In genomic region chr10:19580660-19581059, GRCm38 (mm10) we compare ENCODE assay signal across 26 mouse cellular contexts. TPM values are rescaled to one million over a fixed set of nuclear protein-coding genes. Genes with fewer than 3 reads are reported as not detected.
"Had no signal": no experiment of that assay in that cellular context is flagged by ENCODE, and none has a peak within 500 bp of the region (broad histone marks: within the 10 kb centered on the region; RNA-seq: fewer than 3 reads in every experiment).

No protein-coding gene starts in this region.

- H3K4me2 ChIP-seq: lung, embryonic 15.5 days; midbrain, embryonic 12.5 days; neural tube, embryonic 13.5 days; neural tube, embryonic 15.5 days; stomach, embryonic 15.5 days had no signal

- H3K4me3 ChIP-seq: lung, embryonic 15.5 days; midbrain, embryonic 10.5 days; midbrain, embryonic 12.5 days; myocyte; neural tube, embryonic 13.5 days; neural tube, embryonic 15.5 days; stomach, embryonic 15.5 days had no signal

- H3K9me3 ChIP-seq: lung, embryonic 15.5 days; midbrain, embryonic 10.5 days; midbrain, embryonic 12.5 days; neural tube, embryonic 13.5 days; neural tube, embryonic 15.5 days; stomach, embryonic 15.5 days had no signal

- H3K4me1 ChIP-seq: midbrain, embryonic 10.5 days; midbrain, embryonic 12.5 days; neural tube, embryonic 13.5 days; neural tube, embryonic 15.5 days; stomach, embryonic 15.5 days had no signal

- DNase-seq: liver, postnatal 0 days; lung, adult 2 months; lung, postnatal 14 days; lung, postnatal 4 days; midbrain, embryonic 14.5 days; retina, postnatal 1 day; right cerebral cortex, adult 18-20 months; right cerebral cortex, postnatal 25 days; right cerebral cortex, postnatal 4 days; spleen, adult 18-20 months; thymus, adult 2 months; thymus, postnatal 25 days; thymus, postnatal 4 days had no signal

- ATAC-seq: liver, postnatal 0 days; lung, postnatal 0 days; midbrain, embryonic 16.5 days had no signal

- H3K9ac ChIP-seq: liver, postnatal 0 days; lung, embryonic 15.5 days; midbrain, embryonic 12.5 days; neural tube, embryonic 13.5 days; neural tube, embryonic 15.5 days; stomach, embryonic 15.5 days had no signal

- H3K27ac ChIP-seq: lung, embryonic 15.5 days; midbrain, embryonic 10.5 days; midbrain, embryonic 12.5 days; neural tube, embryonic 13.5 days; neural tube, embryonic 15.5 days; stomach, embryonic 15.5 days; stomach, postnatal 0 days had no signal

- H3K27me3 ChIP-seq: lung, embryonic 15.5 days; midbrain, embryonic 12.5 days; neural tube, embryonic 13.5 days; neural tube, embryonic 15.5 days; stomach, embryonic 15.5 days had no signal

- H3K36me3 ChIP-seq: lung, embryonic 15.5 days; midbrain, embryonic 10.5 days; midbrain, embryonic 12.5 days; neural tube, embryonic 13.5 days; neural tube, embryonic 15.5 days; stomach, embryonic 15.5 days had no signal

RNA-seq across cellular contexts. Expression of gene Il22ra2, which starts 41.1 kb away (rescaled TPM):
- polyA plus RNA-seq: midbrain, embryonic 10.5 days; midbrain, embryonic 12.5 days; midbrain, embryonic 14.5 days; midbrain, embryonic 16.5 days; myocyte; neural tube, embryonic 11.5 days; neural tube, embryonic 13.5 days; neural tube, embryonic 15.5 days; stomach, postnatal 0 days; testis, adult 2 months; thymus, adult 2 months; urinary bladder, adult 2 months had no signal
